Mouse (Mus musculus) skeletal muscle tissue, adult 2 months (tissue): Measurements from ENCODE around the gene Itpr2.
"Not testable (repeated sequence)": the region's sequence is repeated elsewhere in the genome, so short reads cannot be mapped to it uniquely, and the experiment has no call there.

Experiments used
- DNase-seq: peaks from one replicate; pipeline ENCODE4 v3.0.0-alpha.2; 2012; ENCODE audit warnings: low read depth, low spot score

The Itpr2 gene

DNA sequence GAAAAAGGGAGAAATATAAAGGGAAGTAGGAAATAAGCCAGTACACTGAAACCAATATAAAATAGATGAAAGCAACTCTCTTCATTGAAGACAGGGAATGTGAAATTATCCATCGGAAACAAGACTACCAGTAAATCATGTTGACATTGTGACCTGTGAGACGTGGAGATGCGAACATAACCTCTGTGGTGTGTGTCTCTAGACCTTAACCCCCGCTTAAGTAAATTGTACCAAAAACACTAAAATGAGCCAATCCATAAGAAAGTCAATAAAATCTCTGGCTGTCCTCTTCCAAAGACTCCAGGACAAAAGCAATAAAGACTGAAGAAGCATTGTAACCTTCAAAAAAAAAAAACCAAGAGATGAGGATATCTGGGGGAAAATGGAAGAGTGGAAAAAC lies 31.6 kb downstream of the Itpr2 start:
- no peak for DNase-seq

DNA sequence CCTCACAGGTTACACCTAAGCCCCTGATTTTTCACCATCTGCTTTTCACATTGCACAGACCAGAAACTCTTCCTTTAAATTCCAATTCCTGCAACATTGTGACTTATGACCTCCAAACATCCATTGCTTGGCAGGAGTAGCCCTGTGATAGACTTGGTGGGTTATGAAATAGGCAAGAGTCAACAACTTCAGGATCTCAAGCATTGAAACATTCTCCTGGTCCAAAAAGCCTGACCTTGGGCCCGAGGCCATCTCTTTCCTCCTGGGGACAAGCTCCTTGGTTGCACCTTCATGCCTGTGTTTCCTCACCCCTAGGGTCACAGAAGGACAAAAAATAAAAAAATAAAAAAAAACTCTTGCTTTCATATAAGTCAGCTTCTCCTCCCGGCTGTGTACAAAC lies 32.1 kb downstream of the Itpr2 start:
- peak; percentile 18 for DNase-seq

DNA sequence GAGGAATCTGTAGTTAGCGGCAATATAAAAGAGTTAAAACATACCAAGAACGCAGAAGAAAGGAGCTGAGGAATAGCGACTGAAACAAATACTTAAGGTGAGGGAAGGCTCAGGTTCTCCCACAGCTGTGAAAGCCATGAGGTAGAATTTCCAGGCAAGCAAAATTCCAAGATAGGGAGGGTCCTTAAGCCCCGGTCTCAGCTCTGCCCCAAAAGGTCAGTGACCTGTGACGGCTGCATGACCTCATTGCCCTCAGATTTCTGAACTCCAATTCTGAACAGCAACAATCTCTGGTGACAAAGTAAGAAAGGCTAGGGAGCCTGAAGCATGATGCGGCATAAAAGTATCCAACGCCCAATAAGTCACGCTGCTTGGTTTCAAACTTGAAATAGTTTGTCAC lies 33.7 kb downstream of the Itpr2 start:
- DNase-seq: no peak

DNA sequence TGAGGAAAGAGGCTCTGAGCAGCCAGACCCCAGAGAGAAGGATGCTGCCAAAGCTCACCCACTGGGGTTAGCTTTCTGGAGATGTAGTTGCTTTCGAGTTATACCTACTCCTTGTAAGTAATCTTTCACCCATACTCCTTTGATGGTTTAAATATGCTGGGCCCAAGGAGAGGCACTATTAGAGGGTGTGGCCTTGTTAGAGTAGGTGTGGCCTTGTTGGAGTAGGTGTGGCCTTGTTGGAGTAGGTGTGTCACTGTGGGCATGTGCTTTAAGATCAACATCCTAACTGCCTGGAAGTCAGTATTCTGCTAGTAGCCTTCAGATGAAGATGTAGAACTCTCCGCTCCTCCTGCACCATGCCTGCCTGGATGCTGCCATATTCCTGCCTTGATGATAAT lies 37.4 kb downstream of the Itpr2 start:
- not testable (repeated sequence) for DNase-seq

DNA sequence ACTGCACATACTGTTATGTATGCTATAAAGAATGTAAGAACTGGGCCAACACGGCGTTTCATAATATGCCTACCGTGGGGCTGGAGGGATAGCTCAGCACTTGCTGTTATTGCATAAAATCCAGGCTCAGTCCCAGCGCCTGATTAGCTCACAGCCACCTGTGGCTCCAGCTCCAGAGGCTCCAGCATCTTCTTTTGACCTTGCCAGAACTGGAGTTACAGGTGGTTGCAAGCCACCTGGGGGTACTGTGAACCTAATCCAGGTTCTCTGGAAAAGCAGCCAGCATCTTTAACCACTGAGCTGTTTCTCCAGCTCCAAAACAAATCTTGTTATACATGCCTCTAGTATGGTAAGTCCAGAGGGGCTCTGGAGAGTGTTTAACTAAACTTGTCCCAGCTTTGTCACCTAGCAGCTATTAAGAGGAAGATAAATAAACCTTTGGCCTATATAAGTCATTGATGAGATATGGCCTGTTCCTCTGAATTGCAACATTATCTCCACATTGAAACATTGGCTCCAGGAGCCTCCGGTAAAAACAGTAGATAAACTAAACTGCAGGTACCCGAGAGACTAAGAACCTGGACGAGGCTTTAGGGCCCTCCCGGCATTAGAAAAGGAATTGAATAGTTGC lies 37.9 kb downstream of the Itpr2 start:
- no peak for DNase-seq

DNA sequence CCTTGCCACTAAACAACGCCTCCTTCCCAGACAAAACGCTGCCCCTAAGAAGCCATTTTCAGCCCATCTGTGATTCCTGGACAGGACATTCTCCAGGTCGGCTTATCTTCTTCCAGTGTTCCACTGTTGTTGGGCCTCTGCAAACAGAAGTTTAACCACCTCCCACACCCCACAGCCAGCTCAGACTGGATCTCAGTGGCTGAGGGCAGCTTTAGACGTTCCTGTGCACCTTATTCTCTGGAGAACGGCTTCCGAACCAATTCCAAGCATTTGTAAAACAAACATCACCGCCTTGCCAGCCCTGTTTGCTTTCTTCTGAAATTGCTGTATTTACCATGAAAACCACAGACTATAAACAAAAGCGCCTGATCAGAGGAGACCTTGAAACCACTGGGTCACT lies 41.1 kb downstream of the Itpr2 start:
- DNase-seq: no peak

DNA sequence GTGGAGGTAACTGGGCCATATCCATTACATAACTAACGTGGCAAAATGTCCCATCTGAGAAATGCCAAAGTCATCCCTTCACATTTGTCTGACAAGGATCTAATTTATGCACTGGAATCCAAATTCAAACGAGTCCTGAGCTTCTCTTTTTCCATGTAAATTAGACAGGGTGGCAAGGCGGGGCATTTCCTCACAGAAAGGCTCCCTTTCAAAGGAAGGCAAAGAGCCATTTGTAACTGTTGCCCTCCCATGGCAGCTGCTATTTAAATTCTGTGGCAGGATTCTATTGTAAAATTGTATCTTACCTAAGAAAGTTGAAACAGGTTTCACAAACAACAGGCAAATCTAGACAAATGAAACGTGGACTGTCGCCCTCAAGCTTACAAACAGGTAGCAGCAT lies 43.6 kb downstream of the Itpr2 start:
- DNase-seq: no peak

DNA sequence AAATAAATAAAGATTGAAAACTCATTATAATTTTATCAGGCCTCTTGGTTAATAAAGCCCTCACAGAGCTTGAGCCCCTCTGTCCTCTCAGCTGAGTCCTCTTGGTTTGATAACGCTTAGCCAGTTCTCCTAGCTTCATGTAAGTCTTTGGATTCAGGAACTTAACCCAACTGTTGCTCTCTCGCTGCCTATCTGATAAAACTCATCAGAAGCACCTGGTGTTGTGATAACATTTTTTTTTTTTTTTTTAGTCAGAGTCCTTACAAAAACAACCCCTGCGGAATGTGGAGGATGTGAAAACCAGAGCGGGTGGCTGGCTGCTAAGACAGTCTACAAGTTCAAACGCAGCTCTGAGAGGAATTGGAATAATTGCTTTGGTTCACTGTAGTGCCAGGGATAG lies 45.3 kb downstream of the Itpr2 start:
- no peak for DNase-seq

DNA sequence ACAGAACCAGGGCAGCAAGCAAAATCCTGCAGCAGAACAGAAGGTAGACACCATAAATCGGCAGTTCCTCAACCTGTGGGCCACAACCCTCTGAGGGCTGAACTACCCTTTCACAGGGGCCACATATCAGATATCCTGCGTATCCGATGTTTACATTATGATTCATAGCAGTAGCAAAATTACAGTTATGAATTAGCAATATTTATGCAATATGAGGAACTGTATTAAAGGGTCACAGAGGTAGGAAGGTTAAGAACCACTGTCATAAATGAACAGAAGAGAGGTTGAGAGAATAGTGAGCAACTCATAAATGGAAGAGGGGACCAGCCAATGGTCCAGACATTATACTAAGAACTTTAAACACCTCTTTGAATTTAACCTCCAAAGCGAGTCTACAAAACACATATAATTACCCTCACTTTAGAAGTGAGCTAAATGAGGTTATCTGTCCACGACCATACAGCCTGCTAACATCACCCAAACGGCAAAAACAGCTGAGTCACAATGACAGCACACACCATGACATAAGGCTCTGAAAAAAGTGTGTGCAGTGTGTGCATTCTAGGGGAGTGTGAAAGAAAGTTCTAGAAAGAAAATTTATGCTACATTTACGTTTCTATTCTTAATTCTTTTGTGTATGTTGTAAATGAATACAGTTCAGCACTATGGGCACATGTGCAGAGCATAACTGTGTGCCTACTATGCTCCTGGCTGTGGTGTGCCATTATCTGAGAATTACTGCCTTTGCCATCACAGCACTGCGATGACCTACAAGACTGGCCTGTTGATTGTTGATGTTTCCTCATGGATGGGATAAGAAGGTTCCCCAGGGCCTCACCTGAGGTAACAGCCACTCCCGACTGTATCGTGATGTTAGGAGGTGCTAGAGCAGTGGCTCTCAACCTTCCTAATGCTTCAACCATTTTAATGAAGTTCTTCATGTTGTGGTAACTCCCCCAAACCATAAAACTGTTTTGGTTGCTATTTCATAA lies 47.2 kb downstream of the Itpr2 start:
- DNase-seq: no peak

DNA sequence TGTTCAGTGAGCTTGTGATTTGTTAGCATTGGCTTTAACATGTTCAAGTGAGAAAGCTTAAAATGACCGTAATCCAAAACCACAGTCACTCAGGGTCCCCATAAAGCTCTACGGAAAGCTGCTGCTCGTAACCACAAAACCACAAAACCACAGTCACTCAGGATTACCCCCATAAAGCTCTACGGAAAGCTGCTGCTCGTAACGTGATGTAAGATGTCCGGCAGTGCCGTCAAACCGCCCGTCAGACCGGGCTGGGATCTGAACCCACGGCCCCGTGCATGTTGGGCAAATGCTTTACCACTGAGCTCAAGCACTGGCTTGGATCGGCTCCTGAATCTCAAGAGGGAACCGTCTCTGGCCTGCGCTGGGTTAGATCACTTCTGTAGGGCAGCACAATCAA lies 49.5 kb downstream of the Itpr2 start:
- no peak for DNase-seq

DNA sequence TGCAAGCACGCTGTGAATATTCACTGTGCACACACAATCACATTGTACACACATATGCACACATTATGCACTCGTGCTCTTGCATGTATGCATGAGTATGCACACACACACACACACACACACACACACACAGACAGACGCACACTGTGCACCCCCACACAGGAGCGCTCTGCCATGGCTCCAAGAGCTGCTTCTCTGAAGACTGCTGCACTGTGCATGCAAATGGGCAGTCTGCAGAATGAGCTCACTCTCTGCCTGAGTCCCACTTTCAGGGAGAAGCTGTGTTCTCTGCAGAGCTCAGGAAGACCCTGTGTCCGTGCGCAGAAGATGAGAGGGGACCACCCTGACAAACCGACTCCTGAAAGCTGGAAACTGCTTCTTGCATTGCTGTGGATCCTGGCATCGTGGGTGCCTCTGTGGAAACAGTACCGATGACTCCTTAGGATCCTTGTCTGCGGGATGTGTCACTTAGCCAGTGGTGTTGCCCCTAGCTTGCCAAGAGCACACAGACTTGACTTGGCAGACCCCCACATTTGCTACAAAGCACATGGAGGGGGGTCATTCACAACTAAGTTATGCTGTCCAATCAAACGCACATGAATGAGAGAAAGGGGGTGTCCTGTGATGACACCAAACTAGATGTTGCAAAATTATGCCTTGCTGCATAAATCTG lies 55.9 kb downstream of the Itpr2 start:
- no peak for DNase-seq

DNA sequence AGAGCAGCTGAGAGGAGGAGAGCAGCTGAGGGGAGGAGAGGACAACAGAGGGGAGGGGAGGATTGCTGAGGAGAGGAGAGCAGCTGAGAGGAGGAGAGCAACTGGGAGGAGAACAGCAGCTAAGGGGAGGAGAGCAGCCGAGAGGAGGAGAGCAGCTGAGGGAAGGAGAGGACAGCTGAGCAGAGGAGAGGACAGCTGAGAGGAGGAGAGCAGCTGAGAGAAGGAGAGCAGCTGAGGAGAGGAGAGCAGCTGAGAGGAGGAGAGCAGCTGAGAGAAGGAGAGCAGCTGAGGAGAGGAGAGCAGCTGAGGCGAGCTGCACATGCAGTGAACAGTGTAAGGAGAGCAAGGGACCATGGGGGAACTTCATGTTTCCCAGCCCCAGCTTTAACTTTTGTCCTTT lies 62.2 kb downstream of the Itpr2 start:
- DNase-seq: no peak

DNA sequence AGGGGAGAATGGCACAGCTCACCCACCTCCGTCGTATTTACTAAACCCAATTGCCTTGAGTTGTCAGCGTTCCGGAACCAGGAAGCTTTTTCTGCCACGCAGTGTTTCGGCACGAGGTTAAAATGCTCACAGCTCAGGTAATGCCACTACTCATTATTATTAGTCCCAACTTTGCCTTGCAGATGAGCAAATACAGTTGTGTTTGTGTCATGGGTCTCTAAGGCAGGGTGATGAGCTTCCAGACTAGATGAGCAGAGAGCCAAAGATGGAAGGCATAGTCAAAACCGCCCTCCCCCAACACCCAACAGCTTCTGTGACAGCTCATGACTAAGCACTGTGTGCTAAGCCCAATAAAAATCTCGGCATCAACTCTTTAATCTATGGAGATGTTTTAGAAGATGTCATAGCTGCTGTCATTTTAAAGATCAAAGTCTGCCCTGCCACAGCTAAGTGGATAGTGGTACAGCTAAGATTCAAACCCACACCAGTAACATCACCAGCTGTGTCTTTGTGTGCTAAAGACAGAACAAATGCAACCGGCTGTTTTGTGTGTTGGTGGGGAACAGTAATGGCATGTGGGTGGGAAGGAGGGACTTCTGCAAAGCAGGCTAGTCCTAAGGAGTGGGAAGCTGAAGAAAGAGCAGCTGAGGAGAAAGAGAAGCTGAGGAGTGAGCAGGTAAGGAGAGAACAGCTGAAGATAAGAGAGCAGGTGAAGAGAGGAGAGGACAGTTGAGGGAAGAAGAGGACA lies 62.8 kb downstream of the Itpr2 start:
- no peak for DNase-seq

DNA sequence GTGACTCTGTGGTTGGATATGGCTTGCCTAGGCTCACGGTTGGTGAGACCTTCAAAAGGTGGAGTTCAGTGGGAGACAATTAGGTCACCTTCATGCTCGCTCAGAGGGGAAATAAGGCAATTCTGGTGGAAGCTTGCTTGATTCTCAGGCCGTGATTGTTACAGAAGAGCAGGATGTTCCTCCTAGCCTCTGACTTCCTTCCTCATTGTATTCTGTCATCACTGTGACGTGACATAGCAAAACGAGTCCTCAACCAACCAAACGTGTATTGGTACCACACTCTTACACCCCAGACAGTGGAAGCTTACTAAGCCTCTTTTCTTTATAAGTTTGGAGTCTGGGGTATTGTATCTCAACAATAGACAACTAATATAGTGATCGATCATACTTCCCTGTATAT lies 64.0 kb downstream of the Itpr2 start:
- no peak for DNase-seq

DNA sequence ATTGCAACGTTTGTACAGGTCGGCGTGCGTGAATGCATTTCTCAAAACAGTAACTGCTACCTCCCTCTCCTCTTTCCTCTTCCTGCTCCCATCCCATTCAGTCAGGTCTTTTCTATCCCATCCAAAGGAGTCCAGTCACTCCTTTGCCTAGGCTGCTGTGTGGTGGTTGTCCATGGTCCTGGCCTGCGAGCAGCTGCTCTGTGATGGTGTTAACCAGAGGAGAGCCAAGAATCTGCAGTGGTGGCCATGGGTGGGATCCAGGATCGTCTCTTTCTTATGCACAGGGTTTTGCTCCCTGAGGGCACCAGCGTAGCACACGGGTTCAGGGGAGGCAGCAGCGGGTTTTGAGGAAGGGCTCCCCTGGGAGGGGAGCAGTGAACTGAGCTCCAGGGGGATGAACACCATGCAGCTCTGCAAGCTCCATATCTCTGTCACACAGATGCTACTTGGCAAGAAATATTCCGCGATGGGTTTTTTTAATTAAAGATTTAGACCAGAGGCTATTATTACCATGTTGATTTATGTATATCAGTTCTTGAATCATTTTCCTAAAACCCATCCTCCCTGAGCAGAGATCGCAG lies 65.0 kb downstream of the Itpr2 start:
- DNase-seq: no peak

DNA sequence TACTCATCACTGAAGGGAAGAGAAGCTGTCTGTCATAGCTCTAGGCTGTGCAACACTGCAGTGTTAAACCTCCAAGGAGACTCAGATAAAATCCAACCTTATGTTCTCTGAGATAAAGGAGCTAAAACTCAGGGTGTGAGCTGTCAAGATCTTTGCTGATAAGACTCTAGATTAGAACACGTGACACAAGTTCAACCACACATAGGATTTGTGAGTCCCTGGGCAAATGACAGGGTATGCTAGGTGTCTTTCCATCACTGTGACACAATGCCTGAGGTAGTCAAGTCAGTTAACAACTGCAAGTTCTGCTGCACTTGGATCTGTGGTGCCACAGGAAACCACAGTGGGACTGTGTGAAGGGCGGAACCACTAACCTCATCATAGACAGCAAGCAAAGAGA lies 67.8 kb downstream of the Itpr2 start:
- DNase-seq: no peak

DNA sequence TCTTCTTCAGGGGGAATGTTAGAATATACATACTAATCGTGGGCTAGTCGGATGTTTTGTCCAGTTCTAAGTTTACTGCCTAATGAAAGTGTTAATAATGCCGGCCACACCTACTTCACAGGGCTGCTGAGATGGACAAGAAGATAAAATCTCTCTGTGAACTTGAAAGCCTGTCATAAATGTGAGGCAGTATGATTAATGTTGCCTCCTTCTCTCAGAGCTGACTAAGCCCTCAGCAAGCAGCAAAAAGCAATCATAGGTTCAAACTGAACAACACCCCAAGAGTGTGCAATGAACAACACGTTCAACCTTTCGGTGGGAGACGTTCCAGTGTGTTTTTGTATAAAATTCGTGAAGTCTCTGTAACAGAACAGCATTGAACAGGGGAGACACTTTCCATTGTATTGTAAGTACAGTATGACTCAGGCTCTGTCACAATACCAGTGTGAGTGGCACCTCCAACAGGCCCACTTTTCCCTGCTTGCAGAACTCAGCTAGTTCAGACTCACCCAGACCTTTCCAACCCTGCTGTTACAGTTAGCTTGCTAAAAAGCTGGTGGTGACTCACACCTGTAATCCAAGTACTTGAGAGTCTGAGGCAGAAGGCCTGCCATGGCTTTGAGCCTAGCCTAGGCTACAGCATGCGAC lies 69.7 kb downstream of the Itpr2 start:
- no peak for DNase-seq

DNA sequence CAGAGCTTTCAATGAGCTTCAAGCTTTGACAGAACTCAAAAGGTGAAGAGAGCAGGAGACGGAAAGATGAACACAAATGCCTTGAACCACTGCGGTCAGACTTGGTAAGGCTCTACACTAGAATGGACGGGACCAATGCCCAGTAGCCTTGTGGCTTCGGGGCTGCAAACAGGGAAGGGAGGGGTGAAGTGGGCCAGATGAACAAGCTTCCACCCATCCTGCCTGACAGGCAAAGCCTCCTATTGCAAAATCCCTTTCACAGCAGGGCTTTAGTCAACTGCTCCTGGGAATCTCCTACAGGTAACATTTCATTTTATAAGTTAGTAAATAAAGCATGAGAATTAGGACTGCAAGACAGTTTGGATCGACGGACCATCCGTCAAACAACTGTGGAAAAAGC lies 70.2 kb downstream of the Itpr2 start:
- DNase-seq: no peak

DNA sequence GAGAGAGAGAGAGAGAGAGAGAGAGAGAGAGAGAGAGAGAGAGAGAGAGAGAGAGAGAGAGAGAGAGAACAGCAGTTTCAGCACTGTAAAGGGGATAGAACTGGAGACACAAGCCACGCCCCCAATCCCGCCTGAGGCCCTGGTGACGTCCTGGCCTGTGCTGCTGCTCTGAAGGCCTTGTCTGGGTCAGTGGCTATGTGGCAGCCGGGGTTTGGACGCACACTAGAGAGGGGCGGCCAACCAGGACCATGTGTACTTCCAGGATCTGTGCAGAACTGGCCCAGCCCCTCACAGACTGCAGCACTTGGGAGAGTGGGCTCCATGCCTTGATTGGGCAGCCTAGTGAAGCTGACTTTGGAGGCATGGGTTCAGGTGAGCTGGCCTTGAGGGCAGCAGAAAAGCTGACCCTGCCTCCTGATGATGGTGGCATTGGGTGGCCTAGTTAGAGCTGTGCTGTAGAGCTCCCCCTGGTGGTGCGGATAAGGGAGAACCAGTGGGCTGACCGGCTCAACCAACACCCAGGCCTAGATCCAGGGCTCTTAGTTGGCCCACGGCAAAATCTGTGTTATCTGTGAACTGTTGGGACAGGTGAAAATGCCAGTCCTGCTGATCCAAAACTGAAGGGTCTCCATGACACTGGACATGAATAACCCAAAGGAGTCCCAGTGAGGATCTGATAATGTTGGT lies 72.2 kb downstream of the Itpr2 start:
- DNase-seq: no peak

DNA sequence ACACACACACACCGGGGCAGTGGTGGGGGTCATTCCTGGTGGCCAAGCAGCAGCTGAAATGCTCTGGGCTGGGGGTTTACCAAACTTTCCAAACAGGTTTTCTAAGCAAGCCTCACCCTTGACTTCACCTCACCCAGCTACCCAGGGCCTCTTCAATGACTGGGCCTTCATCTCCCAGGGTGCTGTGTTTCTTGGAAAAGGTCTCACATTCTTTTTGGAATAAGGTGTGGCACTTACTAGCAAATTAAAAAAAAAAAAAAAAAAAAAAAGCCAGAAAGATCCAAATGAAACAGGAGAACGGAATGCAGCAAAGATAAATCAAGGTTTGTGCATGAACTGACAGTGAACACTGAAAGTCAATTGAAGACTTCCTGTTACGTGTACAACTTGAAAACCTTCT lies 77.2 kb downstream of the Itpr2 start:
- no peak for DNase-seq
